Mouse (Mus musculus): ENCODE data around the gene Tmem236. TPM values are rescaled to one million over a fixed set of nuclear protein-coding genes. Genes with fewer than 3 reads are reported as not detected.

Gene Tmem236
- polyA plus RNA-seq, 1 experiment from 2014 or later, result 0.04 TPM

GRCm38 (mm10) chr2:14229149-14229548 lies 54.8 kb downstream of the Tmem236 start, which contains the start of gene Mrc1:
Gene Mrc1 (plus strand): TSS chr2:14229392.
- Histone ChIP-seq H3K4me3 (replicated peaks) (no peak within 1 kb of the TSS), H3K27ac (replicated peaks) (no peak within 1 kb of the TSS), H3K27me3 (no peaks in the 10 kb centered on the region), H3K4me2 (replicated peaks) (no peak within 1 kb of the TSS), H3K9me3 (replicated peaks) (no peaks in the 10 kb centered on the region), H3K9ac (no peak within 1 kb of the TSS), H3K4me1 (no peaks in the 10 kb centered on the region), H3K36me3 (no peaks in the 10 kb centered on the region)
- 48% methylated on average over 3 of the region's 3 CpGs for WGBS
- ATAC-seq (ENCODE audit: insufficient number of reproducible peaks, low FRiP score, low TSS enrichment, low read depth), result no peak

- H3K9me3 ChIP-seq (replicated peaks), result no peaks in the 10 kb centered on the region
- H3K27ac ChIP-seq (replicated peaks), result no peak overlapping the region
- WGBS, result 87% methylated on average over 14 of the region's 14 CpGs
- H3K27me3 ChIP-seq, result no peaks in the 10 kb centered on the region
- H3K9ac ChIP-seq, result no peak overlapping the region
- no peak overlapping the region for H3K4me2 ChIP-seq (replicated peaks)
- no peaks in the 10 kb centered on the region for H3K4me1 ChIP-seq
- no peaks in the 10 kb centered on the region for H3K36me3 ChIP-seq
- H3K4me3 ChIP-seq (replicated peaks), result no peak overlapping the region
- ATAC-seq (ENCODE audit: insufficient number of reproducible peaks, low FRiP score, low TSS enrichment, low read depth), result no peak
Observed at GRCm38 (mm10) chr2:14229979-14230378, 55.7 kb downstream of the Tmem236 start.

GRCm38 (mm10) chr2:14232897-14233296 lies 58.6 kb downstream of the Tmem236 start:
- ATAC-seq (ENCODE audit: insufficient number of reproducible peaks, low FRiP score, low TSS enrichment, low read depth), result no peak
- 74% methylated on average over 1 of the region's 1 CpGs for WGBS
- no peak overlapping the region for H3K27ac ChIP-seq (replicated peaks)
- H3K9me3 ChIP-seq (replicated peaks), result no peaks in the 10 kb centered on the region
- H3K4me1 ChIP-seq, result 0 out of 2 replicates have a peak, but pooled peaks cover 3% of the 10 kb centered on the region
- no peak overlapping the region for H3K4me3 ChIP-seq (replicated peaks)
- no peak overlapping the region for H3K4me2 ChIP-seq (replicated peaks)
- H3K9ac ChIP-seq, result no peak overlapping the region
- no peaks in the 10 kb centered on the region for H3K36me3 ChIP-seq
- H3K27me3 ChIP-seq, result no peaks in the 10 kb centered on the region

GRCm38 (mm10) chr2:14233983-14234382 lies 59.7 kb downstream of the Tmem236 start:
- Histone ChIP-seq H3K27me3 (no peaks in the 10 kb centered on the region), H3K36me3 (no peaks in the 10 kb centered on the region), H3K9me3 (replicated peaks) (no peaks in the 10 kb centered on the region), H3K27ac (replicated peaks) (no peak overlapping the region), H3K4me1 (0 out of 2 replicates have a peak, but pooled peaks cover 3% of the 10 kb centered on the region), H3K9ac (no peak overlapping the region), H3K4me2 (replicated peaks) (no peak overlapping the region), H3K4me3 (replicated peaks) (no peak overlapping the region)
- 68% methylated on average over 2 of the region's 2 CpGs for WGBS
- no peak for ATAC-seq (ENCODE audit: insufficient number of reproducible peaks, low FRiP score, low TSS enrichment, low read depth)

GRCm38 (mm10) chr2:14235319-14235718 lies 61.0 kb downstream of the Tmem236 start:
- no peak overlapping the region for H3K27ac ChIP-seq (replicated peaks)
- 85% methylated on average over 5 of the region's 5 CpGs for WGBS
- no peak overlapping the region for H3K4me3 ChIP-seq (replicated peaks)
- H3K27me3 ChIP-seq, result no peaks in the 10 kb centered on the region
- no peaks in the 10 kb centered on the region for H3K9me3 ChIP-seq (replicated peaks)
- no peak overlapping the region for H3K4me2 ChIP-seq (replicated peaks)
- no peak overlapping the region for H3K9ac ChIP-seq
- H3K36me3 ChIP-seq, result no peaks in the 10 kb centered on the region
- ATAC-seq (ENCODE audit: insufficient number of reproducible peaks, low FRiP score, low TSS enrichment, low read depth), result no peak
- H3K4me1 ChIP-seq, result 0 out of 2 replicates have a peak, but pooled peaks cover 3% of the 10 kb centered on the region

GRCm38 (mm10) chr2:14236920-14237319 lies 62.6 kb downstream of the Tmem236 start:
- H3K36me3 ChIP-seq, result no peaks in the 10 kb centered on the region
- no peaks in the 10 kb centered on the region for H3K27me3 ChIP-seq
- 86% methylated on average over 4 of the region's 4 CpGs for WGBS
- 0 out of 2 replicates have a peak, but pooled peaks cover 3% of the 10 kb centered on the region for H3K4me1 ChIP-seq
- H3K9ac ChIP-seq, result no peak overlapping the region
- H3K4me2 ChIP-seq (replicated peaks), result no peak overlapping the region
- ATAC-seq (ENCODE audit: insufficient number of reproducible peaks, low FRiP score, low TSS enrichment, low read depth), result no peak
- no peak overlapping the region for H3K4me3 ChIP-seq (replicated peaks)
- H3K27ac ChIP-seq (replicated peaks), result no peak overlapping the region
- H3K9me3 ChIP-seq (replicated peaks), result no peaks in the 10 kb centered on the region

- H3K27ac ChIP-seq (replicated peaks), result no peak overlapping the region
- WGBS, result 17% methylated on average over 4 of the region's 4 CpGs
Observed at GRCm38 (mm10) chr2:14237723-14238122, 63.4 kb downstream of the Tmem236 start.

GRCm38 (mm10) chr2:14239151-14239550 lies 64.8 kb downstream of the Tmem236 start:
- Histone ChIP-seq H3K27ac (replicated peaks) (no peak overlapping the region), H3K9ac (no peak overlapping the region), H3K4me2 (replicated peaks) (no peak overlapping the region), H3K27me3 (no peaks in the 10 kb centered on the region), H3K36me3 (no peaks in the 10 kb centered on the region), H3K4me3 (replicated peaks) (no peak overlapping the region), H3K4me1 (0 out of 2 replicates have a peak, but pooled peaks cover 3% of the 10 kb centered on the region), H3K9me3 (replicated peaks) (no peaks in the 10 kb centered on the region)
- ATAC-seq (ENCODE audit: insufficient number of reproducible peaks, low FRiP score, low TSS enrichment, low read depth), result no peak
- 63% methylated on average over 5 of the region's 5 CpGs for WGBS

More at GRCm38 (mm10) chr2:14237723-14238122, 63.4 kb downstream of the Tmem236 start:
- 0 out of 2 replicates have a peak, but pooled peaks cover 3% of the 10 kb centered on the region for H3K4me1 ChIP-seq
- no peak for ATAC-seq (ENCODE audit: insufficient number of reproducible peaks, low FRiP score, low TSS enrichment, low read depth)
- no peak overlapping the region for H3K9ac ChIP-seq
- no peaks in the 10 kb centered on the region for H3K36me3 ChIP-seq
- no peak overlapping the region for H3K4me3 ChIP-seq (replicated peaks)
- H3K27me3 ChIP-seq, result no peaks in the 10 kb centered on the region
- no peak overlapping the region for H3K4me2 ChIP-seq (replicated peaks)
- H3K9me3 ChIP-seq (replicated peaks), result no peaks in the 10 kb centered on the region

- Histone ChIP-seq H3K9me3 (replicated peaks) (no peaks in the 10 kb centered on the region), H3K4me1 (no peaks in the 10 kb centered on the region), H3K4me2 (replicated peaks) (no peak overlapping the region), H3K9ac (no peak overlapping the region), H3K36me3 (no peaks in the 10 kb centered on the region), H3K4me3 (replicated peaks) (no peak overlapping the region), H3K27ac (replicated peaks) (no peak overlapping the region), H3K27me3 (no peaks in the 10 kb centered on the region)
- no peak for ATAC-seq (ENCODE audit: insufficient number of reproducible peaks, low FRiP score, low TSS enrichment, low read depth)
- WGBS, result 80% methylated on average over 5 of the region's 5 CpGs
Observed at GRCm38 (mm10) chr2:14244157-14244556, 69.8 kb downstream of the Tmem236 start.

- no peaks in the 10 kb centered on the region for H3K9me3 ChIP-seq (replicated peaks)
- H3K27ac ChIP-seq (replicated peaks), result no peak overlapping the region
- H3K36me3 ChIP-seq, result no peaks in the 10 kb centered on the region
- H3K9ac ChIP-seq, result no peak overlapping the region
- H3K27me3 ChIP-seq, result no peaks in the 10 kb centered on the region
- no peaks in the 10 kb centered on the region for H3K4me1 ChIP-seq
- no peak overlapping the region for H3K4me2 ChIP-seq (replicated peaks)
- 47% methylated on average over 2 of the region's 2 CpGs for WGBS
- no peak for ATAC-seq (ENCODE audit: insufficient number of reproducible peaks, low FRiP score, low TSS enrichment, low read depth)
- H3K4me3 ChIP-seq (replicated peaks), result no peak overlapping the region
Observed at GRCm38 (mm10) chr2:14244668-14245067, 70.3 kb downstream of the Tmem236 start.

- Histone ChIP-seq H3K27ac (replicated peaks) (no peak overlapping the region), H3K4me2 (replicated peaks) (no peak overlapping the region), H3K36me3 (no peaks in the 10 kb centered on the region), H3K9me3 (replicated peaks) (no peaks in the 10 kb centered on the region), H3K4me3 (replicated peaks) (no peak overlapping the region), H3K4me1 (no peaks in the 10 kb centered on the region), H3K27me3 (no peaks in the 10 kb centered on the region), H3K9ac (no peak overlapping the region)
- no peak for ATAC-seq (ENCODE audit: insufficient number of reproducible peaks, low FRiP score, low TSS enrichment, low read depth)
- WGBS, result 81% methylated on average over 3 of the region's 3 CpGs
Observed at GRCm38 (mm10) chr2:14249839-14250564, 75.7 kb downstream of the Tmem236 start.

- no peak for ATAC-seq (ENCODE audit: insufficient number of reproducible peaks, low FRiP score, low TSS enrichment, low read depth)
- H3K4me1 ChIP-seq, result no peaks in the 10 kb centered on the region
- no peak overlapping the region for H3K4me2 ChIP-seq (replicated peaks)
- no peak overlapping the region for H3K9ac ChIP-seq
- H3K36me3 ChIP-seq, result no peaks in the 10 kb centered on the region
- no peaks in the 10 kb centered on the region for H3K9me3 ChIP-seq (replicated peaks)
- no peak overlapping the region for H3K27ac ChIP-seq (replicated peaks)
- no peak overlapping the region for H3K4me3 ChIP-seq (replicated peaks)
- H3K27me3 ChIP-seq, result no peaks in the 10 kb centered on the region
- WGBS, result 70% methylated on average over 3 of the region's 3 CpGs
Observed at GRCm38 (mm10) chr2:14251938-14252337, 77.6 kb downstream of the Tmem236 start.

All from embryonic facial prominence, embryonic 15.5 days (tissue).